Mouse (Mus musculus) neural tube, embryonic 11.5 days (tissue): Measurements from ENCODE around the gene Ctla2a. TPM values are rescaled to one million over a fixed set of nuclear protein-coding genes. Genes with fewer than 3 reads are reported as not detected.
"Not testable (repeated sequence)": the region's sequence is repeated elsewhere in the genome, so short reads cannot be mapped to it uniquely, and the experiment has no call there.

Experiments used
- ATAC-seq: fragments of 200-750 bp; cut with Nextera tagmentation; 2 replicates; pipeline ENCODE4 v1.8.0; 2017; ENCODE audit warnings: moderate number of reproducible peaks, mild to moderate bottlenecking, moderate TSS enrichment, moderate library complexity; ENCODE audit not compliant: insufficient read depth, low FRiP score, low TSS enrichment
- DNase-seq: peaks from one replicate; pipeline ENCODE4 v3.0.0-alpha.2; 2015; ENCODE audit warnings: low spot score
- H3K27ac ChIP-seq: fragments of 300-500 bp; sonication (generic); 2 replicates; pipeline ENCODE4 v1.5.1; 2014; ENCODE audit warnings: low read depth, mild to moderate bottlenecking, low read length
- H3K27me3 ChIP-seq: fragments of 300-500 bp; sonication (generic); 2 replicates; pipeline ENCODE4 v1.6.1; 2014; ENCODE audit warnings: mild to moderate bottlenecking, low read length, mixed read lengths; ENCODE audit not compliant: control insufficient read depth, insufficient read depth
- H3K36me3 ChIP-seq: fragments of 300-500 bp; sonication (generic); 2 replicates; pipeline ENCODE4 v1.6.1; 2014; ENCODE audit warnings: mild to moderate bottlenecking, low read length, moderate library complexity, mixed read lengths; ENCODE audit not compliant: control insufficient read depth, insufficient read depth
- H3K4me1 ChIP-seq: fragments of 300-500 bp; sonication (generic); 2 replicates; pipeline ENCODE4 v1.6.1; 2014; ENCODE audit warnings: low read length, mixed read lengths; ENCODE audit not compliant: control insufficient read depth, insufficient read depth
- H3K4me2 ChIP-seq: fragments of 300-500 bp; sonication (generic); 2 replicates; pipeline ENCODE4 v1.6.1; 2014; ENCODE audit warnings: low read depth, mild to moderate bottlenecking, moderate library complexity
- H3K4me3 ChIP-seq: fragments of 300-500 bp; sonication (generic); 2 replicates; pipeline ENCODE4 v1.5.1; 2014; ENCODE audit warnings: low read depth, low read length
- H3K9ac ChIP-seq: fragments of 300-500 bp; sonication (generic); 2 replicates; pipeline ENCODE4 v1.6.1; 2014; ENCODE audit warnings: mild to moderate bottlenecking, low read length
- H3K9me3 ChIP-seq: fragments of 300-500 bp; sonication (generic); 2 replicates; pipeline ENCODE4 v1.6.1; 2016; ENCODE audit warnings: low read length; ENCODE audit not compliant: control insufficient read depth
- WGBS: fragments of 180-500 bp; shearing (Covaris S2); extraction: QIAGEN DNeasy Blood & Tissue Kit; methylation state at CpG from one replicate; pipeline ENCODE4 v1.1.7; 2014; 5-methylcytosine and 5-hydroxymethylcytosine counted together
- polyA plus RNA-seq: library from polyadenylated mRNA; unstranded; fragments of >200 nt; fragmentation: Nextera tagmentation; extraction: Ambion mirVana; gene quantifications from 2 replicates; pipeline ENCODE4 v1.2.1, GENCODE M21; 2014

Gene Ctla2a
- 10.9 and 11.4 TPM in 2 replicates for polyA plus RNA-seq

- Histone ChIP-seq H3K36me3 (no peaks in the 10 kb centered on the region), H3K4me2 (no peak within 1 kb of the TSS), H3K9me3 (no peaks in the 10 kb centered on the region), H3K4me3 (no peak within 1 kb of the TSS), H3K27ac (no peak within 1 kb of the TSS), H3K27me3 (no peaks in the 10 kb centered on the region), H3K4me1 (no peaks in the 10 kb centered on the region), H3K9ac (no peak within 1 kb of the TSS)
- ATAC-seq (no peak), DNase-seq (no peak)
- 74% methylated on average over 5 of the region's 5 CpGs for WGBS
Observed at GRCm38 (mm10) chr13:60936500-60936901, at the start of gene Ctla2a, which contains the start of gene Gm49391. TSS of gene Ctla2a (minus strand) at chr13:60936625. TSS of gene Gm49391 (minus strand) at chr13:60936571.

- not testable (repeated sequence) for H3K4me3 ChIP-seq
- WGBS: 63% methylated on average over 4 of the region's 4 CpGs
Observed at GRCm38 (mm10) chr13:60972319-60972718, 35.9 kb upstream of the Ctla2a start.

GRCm38 (mm10) chr13:60963985-60964384 is 27.6 kb upstream of the Ctla2a start:
- H3K9ac ChIP-seq: not testable (repeated sequence)

More at GRCm38 (mm10) chr13:60972319-60972718, 35.9 kb upstream of the Ctla2a start:
- not testable (repeated sequence) for H3K9me3 ChIP-seq, H3K27ac ChIP-seq, DNase-seq, H3K27me3 ChIP-seq, H3K4me1 ChIP-seq, H3K4me2 ChIP-seq, H3K36me3 ChIP-seq, H3K9ac ChIP-seq, ATAC-seq

DNA sequence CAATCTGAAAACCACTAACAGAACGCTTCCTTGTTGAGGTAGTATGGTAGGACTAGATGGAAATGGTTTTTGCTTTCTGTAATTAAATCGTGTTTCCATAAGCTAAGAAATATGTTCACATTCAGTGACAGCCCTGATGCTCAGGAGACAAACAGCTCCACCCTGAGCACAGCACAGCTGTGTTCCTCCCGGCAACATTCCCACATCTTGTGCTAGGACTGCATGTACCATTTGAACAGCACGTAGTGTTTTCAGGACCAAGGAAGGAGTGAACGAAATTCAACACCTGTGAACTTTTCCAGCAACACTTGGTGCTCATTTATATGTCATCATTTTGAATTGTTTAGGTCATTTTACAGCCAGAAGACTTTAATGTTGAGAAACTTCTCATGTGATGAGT is 25.3 kb upstream of the Ctla2a start:
- no peak for DNase-seq
- no peak overlapping the region for H3K27ac ChIP-seq

More at GRCm38 (mm10) chr13:60963985-60964384, 27.6 kb upstream of the Ctla2a start:
- H3K4me1 ChIP-seq, H3K27me3 ChIP-seq, DNase-seq, H3K27ac ChIP-seq, H3K4me3 ChIP-seq, H3K4me2 ChIP-seq, ATAC-seq, H3K36me3 ChIP-seq, H3K9me3 ChIP-seq: not testable (repeated sequence)
- 48% methylated on average over 5 of the region's 5 CpGs for WGBS

DNA sequence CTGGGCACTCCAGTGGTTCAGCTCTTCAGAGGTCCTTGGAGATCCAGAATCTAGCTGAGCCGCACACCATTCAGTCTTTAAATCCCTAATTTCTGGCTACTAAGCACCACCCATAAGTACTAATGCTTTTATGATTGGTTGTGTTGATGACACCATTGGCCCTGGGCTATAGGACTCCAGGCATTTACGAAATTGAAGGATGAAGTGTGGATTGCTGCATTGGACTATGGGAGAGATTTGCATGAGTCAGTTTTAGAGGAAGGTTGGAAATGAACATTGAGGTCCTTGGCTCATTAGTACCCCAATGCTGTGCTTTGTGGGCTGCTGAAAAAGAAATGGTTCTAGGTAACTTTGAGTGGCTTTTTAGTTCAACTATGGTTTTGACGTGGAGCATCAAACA is 5.5 kb upstream of the Ctla2a start, which contains the start of gene Tpbpa:
Tpbpa (minus strand) TSS at position 101 of the 400 bp plus-strand sequence.
- not testable (repeated sequence) for H3K4me2 ChIP-seq, ATAC-seq, H3K4me3 ChIP-seq, H3K4me1 ChIP-seq, H3K9me3 ChIP-seq, H3K27ac ChIP-seq, DNase-seq, H3K36me3 ChIP-seq, H3K27me3 ChIP-seq, H3K9ac ChIP-seq
- WGBS: 75% methylated on average over 3 of the region's 3 CpGs

More for the DNA sequence above, 25.3 kb upstream of the Ctla2a start:
- no peaks in the 10 kb centered on the region for H3K27me3 ChIP-seq
- 71% methylated on average over 5 of the region's 5 CpGs for WGBS
- ATAC-seq: no peak
- no peak overlapping the region for H3K4me3 ChIP-seq
- peaks cover 6% of the 10 kb centered on the region; the same call in 1 of the 2 replicates for H3K9me3 ChIP-seq
- H3K36me3 ChIP-seq: no peaks in the 10 kb centered on the region
- H3K4me2 ChIP-seq: no peak overlapping the region
- no peaks in the 10 kb centered on the region for H3K4me1 ChIP-seq
- no peak overlapping the region for H3K9ac ChIP-seq

- not testable (repeated sequence) for H3K27ac ChIP-seq, H3K4me3 ChIP-seq, H3K9ac ChIP-seq, H3K4me2 ChIP-seq, DNase-seq, H3K9me3 ChIP-seq, H3K4me1 ChIP-seq, H3K27me3 ChIP-seq, ATAC-seq, H3K36me3 ChIP-seq
- 76% methylated on average over 2 of the region's 2 CpGs for WGBS
Observed at GRCm38 (mm10) chr13:60935490-60935889, 935 bp downstream of the Ctla2a start, which contains the start of gene Gm49393. TSS of gene Gm49393 (minus strand) at chr13:60935590.

GRCm38 (mm10) chr13:60904780-60905179 is 31.6 kb downstream of the Ctla2a start, which contains the start of gene Tpbpb:
TSS of gene Tpbpb (minus strand) at chr13:60904880.
- H3K9ac ChIP-seq, H3K4me1 ChIP-seq, H3K4me3 ChIP-seq, ATAC-seq, DNase-seq, H3K36me3 ChIP-seq, H3K27ac ChIP-seq, H3K27me3 ChIP-seq, H3K9me3 ChIP-seq, H3K4me2 ChIP-seq: not testable (repeated sequence)
- 81% methylated on average over 2 of the region's 2 CpGs for WGBS

DNA sequence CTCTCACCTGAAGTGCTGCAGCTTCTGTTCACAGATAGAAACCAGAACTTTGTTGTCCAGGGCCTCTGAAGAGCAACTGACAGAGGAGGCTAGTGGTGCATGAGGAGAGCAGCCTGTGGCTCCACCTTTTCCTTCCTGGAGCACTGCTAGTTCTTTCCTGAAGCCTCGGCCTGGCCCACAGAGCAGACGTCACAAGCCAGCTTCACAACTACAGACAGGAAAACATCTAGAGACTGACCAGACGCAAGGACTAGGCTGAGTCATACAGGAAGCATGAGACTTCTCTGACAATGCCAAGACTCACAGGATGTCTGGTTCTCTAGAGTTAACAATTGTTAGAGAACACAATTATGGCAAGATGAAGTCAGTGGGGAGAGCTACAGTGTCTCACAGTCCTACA is 39.1 kb downstream of the Ctla2a start, which contains the start of gene Ctla2b:
Ctla2b (minus strand) TSS at position 120 of the 400 bp plus-strand sequence.
- ATAC-seq: no peak
- DNase-seq: no peak
- H3K4me3 ChIP-seq: no peak within 1 kb of the TSS
- H3K9ac ChIP-seq: no peak within 1 kb of the TSS
- no peaks in the 10 kb centered on the region for H3K27me3 ChIP-seq
- whole genome bisulfite sequencing: 71% methylated on average over 3 of the region's 3 CpGs
- H3K4me2 ChIP-seq: no peak within 1 kb of the TSS
- H3K36me3 ChIP-seq: no peaks in the 10 kb centered on the region
- no peaks in the 10 kb centered on the region for H3K9me3 ChIP-seq
- H3K4me1 ChIP-seq: no peaks in the 10 kb centered on the region
- H3K27ac ChIP-seq: no peak within 1 kb of the TSS

GRCm38 (mm10) chr13:60896794-60897193 is 39.6 kb downstream of the Ctla2a start, which contains the start of gene Gm49392:
TSS of gene Gm49392 (minus strand) at chr13:60896894.
- not testable (repeated sequence) for ATAC-seq, H3K4me3 ChIP-seq, H3K4me1 ChIP-seq, H3K4me2 ChIP-seq, H3K36me3 ChIP-seq, H3K9ac ChIP-seq, DNase-seq, H3K9me3 ChIP-seq, H3K27me3 ChIP-seq, H3K27ac ChIP-seq
- WGBS: 92% methylated on average over 7 of the region's 8 CpGs
